Mouse (Mus musculus) lung, postnatal 0 days (tissue): Measurements from ENCODE around the gene Tax1bp3.

ENCODE experiments used
- CTCF ChIP-seq: IDR thresholded peaks from 2 replicates; pipeline ENCODE4 v1.5.1; 2016; ENCODE audit warnings: antibody characterized with exemption, mild to moderate bottlenecking
- EP300 ChIP-seq: IDR thresholded peaks from 2 replicates; pipeline ENCODE4 v1.6.1; 2016; ENCODE audit warnings: antibody characterized with exemption, mild to moderate bottlenecking, control low read depth

GRCm38 (mm10) chr11:73198603-73199229 lies 21.8 kb downstream of the Tax1bp3 start, which contains the start of gene Ctns:
- TF ChIP-seq CTCF (peak; percentile 12; the same call in 1 of the 2 replicates), EP300 (no peak)
